Mouse (Mus musculus): ENCODE measurements around the gene Nfam1. TPM values are rescaled to one million over a fixed set of nuclear protein-coding genes. Genes with fewer than 3 reads are reported as not detected.

Gene Nfam1
- polyA plus RNA-seq, 1 experiment from 2014 or later, result 1.6 TPM

DNA sequence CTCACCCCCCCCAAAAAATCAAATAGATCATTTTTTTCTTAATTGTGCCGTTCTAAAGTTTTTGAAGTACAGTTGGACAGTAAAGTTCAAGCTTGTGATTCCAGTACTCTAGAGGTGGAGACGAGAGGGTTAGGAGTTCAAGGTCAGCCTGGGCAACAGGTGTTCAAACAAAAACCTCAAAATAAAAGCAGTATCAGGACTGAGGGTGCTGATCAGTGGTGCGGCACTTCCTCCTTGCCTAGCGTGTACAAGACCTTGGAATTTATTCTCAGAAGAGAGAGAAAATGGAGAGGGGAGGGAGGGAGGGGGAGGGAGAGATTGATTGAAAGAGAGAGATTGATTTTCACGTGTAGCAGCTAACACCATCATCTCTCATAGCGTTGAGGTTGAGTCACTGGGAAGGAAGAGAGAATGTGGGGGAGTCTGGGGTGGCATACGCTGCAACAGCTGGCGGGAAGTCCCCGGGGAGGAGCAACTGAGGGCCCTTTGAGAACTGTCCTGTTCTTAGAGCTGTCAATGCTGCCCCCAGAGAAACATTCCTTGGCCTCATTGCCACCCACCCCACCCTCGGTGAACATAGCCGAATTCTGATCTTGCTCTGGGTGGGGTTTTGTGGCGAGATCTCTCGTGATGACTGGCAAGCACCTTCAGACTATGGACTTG is 24.2 kb downstream of the Nfam1 start:
- no peaks in the 10 kb centered on the region for H3K9me3 ChIP-seq
- H3K4me3 ChIP-seq, result no peak overlapping the region
- 0 out of 2 replicates have a peak, but pooled peaks cover 11% of the 10 kb centered on the region for H3K27me3 ChIP-seq
- ATAC-seq (replicated peaks), result no peak
- no peak overlapping the region for H3K4me2 ChIP-seq (replicated peaks)
- H3K4me1 ChIP-seq, result peaks cover 26% of the 10 kb centered on the region
- H3K36me3 ChIP-seq, result no peaks in the 10 kb centered on the region
- WGBS, result 74% methylated on average over 13 of the region's 13 CpGs
- no peak overlapping the region for H3K9ac ChIP-seq (replicated peaks)
- H3K27ac ChIP-seq (replicated peaks), result no peak overlapping the region

DNA sequence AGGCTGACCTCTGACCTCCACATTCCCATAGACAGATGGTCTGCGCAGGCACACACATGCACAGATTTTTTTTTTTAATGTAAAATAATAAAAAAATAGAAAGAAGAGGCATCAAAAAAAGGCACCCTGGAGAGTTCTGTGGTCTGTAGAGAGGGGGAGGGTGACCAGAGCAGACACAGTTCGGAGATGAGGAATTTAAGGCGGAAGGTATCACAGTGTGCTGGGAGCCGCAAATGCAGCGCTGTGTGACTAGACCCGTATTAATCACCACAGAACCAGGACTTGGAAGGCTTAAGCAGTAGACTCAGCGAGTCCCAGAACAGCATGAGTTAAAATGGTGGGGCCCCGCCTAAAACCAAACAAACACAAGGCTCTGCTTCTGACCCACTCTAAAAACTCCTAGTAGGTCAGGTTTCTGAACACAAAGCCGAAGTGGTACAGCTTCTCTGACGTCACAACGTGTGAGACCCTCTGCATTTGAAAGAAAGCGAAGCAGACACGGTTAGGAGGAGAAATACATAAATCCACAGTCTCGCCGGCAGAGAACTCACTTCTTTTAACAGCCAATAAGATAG is 25.7 kb downstream of the Nfam1 start:
- no peak overlapping the region for H3K9ac ChIP-seq (replicated peaks)
- ATAC-seq (replicated peaks), result no peak
- H3K27ac ChIP-seq (replicated peaks), result no peak overlapping the region
- peaks cover 38% of the 10 kb centered on the region for H3K4me1 ChIP-seq
- H3K4me2 ChIP-seq (replicated peaks), result no peak overlapping the region
- H3K9me3 ChIP-seq, result no peaks in the 10 kb centered on the region
- no peaks in the 10 kb centered on the region for H3K36me3 ChIP-seq
- 56% methylated on average over 15 of the region's 15 CpGs for WGBS
- no peak overlapping the region for H3K4me3 ChIP-seq
- 0 out of 2 replicates have a peak, but pooled peaks cover 6% of the 10 kb centered on the region for H3K27me3 ChIP-seq

DNA sequence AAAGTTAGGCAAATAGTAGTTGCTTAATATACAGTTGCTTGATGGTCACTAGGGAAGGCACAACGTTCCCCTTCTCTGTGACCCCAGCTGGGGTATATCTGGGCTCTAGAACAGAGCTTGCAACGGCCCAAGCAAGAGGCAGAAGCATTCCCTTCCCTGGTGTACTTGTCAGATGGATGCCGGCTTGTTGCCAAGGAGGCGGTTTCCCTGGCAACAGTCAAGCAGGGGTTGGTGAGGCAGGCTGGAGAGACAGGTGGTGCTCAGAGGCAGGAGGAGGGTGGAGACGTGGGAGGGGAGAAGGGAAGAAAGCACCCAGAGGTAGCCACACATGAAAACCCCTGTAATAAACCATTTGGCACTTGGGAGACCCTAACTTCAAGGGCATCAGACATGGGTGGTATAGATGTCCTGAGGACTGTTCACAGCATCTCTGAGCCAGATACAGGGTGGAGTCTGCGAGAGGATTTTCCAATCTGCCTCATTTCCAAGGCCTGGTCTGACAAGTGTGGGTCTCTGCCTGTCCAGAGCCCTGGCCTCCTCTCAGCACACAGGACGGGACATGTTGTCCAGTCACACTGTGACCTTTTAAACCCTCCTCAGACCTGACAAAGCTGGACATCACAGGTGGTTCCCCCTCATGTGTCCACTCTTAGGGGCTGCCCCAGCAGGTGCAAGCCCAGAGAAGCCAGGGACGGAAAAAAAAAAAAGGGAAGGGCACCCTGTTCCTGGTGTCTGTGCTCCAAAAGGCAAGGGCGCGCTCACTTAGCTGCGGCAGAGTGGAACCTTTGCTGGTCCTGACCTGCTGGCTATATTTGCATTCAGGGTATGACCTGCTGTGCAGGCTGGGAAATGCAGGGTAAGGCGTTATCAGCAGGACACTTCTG is 30.2 kb downstream of the Nfam1 start:
- Histone ChIP-seq H3K4me2 (replicated peaks) (no peak overlapping the region), H3K36me3 (no peaks in the 10 kb centered on the region), H3K4me1 (peaks cover 30% of the 10 kb centered on the region), H3K4me3 (no peak overlapping the region), H3K27me3 (0 out of 2 replicates have a peak, but pooled peaks cover 6% of the 10 kb centered on the region), H3K27ac (replicated peaks) (peak overlapping the region; percentile 68), H3K9ac (replicated peaks) (no peak overlapping the region), H3K9me3 (no peaks in the 10 kb centered on the region)
- ATAC-seq (replicated peaks), result peak; percentile 94
- WGBS, result 33% methylated on average over 12 of the region's 12 CpGs

DNA sequence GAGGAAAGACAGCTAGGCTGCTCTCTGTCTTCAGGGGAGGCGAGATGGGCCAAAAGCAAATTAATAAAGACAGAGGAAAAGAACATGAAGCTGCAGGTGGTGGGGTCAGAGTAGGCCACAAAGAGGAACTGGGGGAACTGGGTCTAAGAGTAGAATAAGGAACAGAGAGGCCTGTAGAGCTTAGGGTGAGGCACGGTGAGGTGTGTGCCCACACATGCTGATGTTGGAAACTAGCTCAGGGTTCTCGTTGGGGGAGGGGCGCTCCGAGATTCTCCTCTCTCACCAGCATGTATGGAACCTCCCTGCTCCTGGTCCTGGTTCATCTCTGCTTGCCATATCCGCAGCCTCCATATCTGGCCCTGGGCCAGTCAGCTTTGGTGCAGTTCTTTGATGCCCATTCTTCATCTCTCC is 34.3 kb downstream of the Nfam1 start:
- Histone ChIP-seq H3K36me3 (no peaks in the 10 kb centered on the region), H3K27me3 (no peaks in the 10 kb centered on the region), H3K4me2 (replicated peaks) (no peak overlapping the region), H3K9me3 (no peaks in the 10 kb centered on the region), H3K9ac (replicated peaks) (no peak overlapping the region), H3K4me3 (no peak overlapping the region), H3K4me1 (peaks cover 57% of the 10 kb centered on the region), H3K27ac (replicated peaks) (no peak overlapping the region)
- no peak for ATAC-seq (replicated peaks)
- 79% methylated on average over 6 of the region's 6 CpGs for WGBS

DNA sequence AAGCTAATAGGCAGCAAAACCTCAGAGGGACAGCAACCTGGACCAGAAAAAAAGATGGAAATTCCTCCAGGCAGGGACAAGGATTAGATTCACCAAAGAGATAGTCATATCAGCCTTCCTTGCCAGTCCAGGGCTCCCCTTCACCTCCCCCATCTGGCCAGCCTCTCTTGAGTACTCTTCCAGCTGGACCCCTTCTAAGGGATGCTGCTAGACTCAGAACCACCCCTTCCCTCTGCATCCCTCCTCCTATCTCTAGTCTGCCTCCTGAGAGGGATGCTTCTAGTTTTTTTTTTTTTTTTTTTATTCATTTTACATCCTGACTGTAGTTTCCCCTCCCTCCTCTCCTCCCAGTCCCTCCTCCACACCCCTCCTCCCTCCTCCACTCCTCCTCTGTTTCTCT is 36.7 kb downstream of the Nfam1 start:
- H3K27me3 ChIP-seq, result no peaks in the 10 kb centered on the region
- H3K9me3 ChIP-seq, result no peaks in the 10 kb centered on the region
- H3K4me3 ChIP-seq, result no peak overlapping the region
- no peaks in the 10 kb centered on the region for H3K36me3 ChIP-seq
- no peak for ATAC-seq (replicated peaks)
- H3K4me1 ChIP-seq, result peaks cover 44% of the 10 kb centered on the region
- no peak overlapping the region for H3K4me2 ChIP-seq (replicated peaks)
- H3K27ac ChIP-seq (replicated peaks), result no peak overlapping the region
- H3K9ac ChIP-seq (replicated peaks), result no peak overlapping the region

DNA sequence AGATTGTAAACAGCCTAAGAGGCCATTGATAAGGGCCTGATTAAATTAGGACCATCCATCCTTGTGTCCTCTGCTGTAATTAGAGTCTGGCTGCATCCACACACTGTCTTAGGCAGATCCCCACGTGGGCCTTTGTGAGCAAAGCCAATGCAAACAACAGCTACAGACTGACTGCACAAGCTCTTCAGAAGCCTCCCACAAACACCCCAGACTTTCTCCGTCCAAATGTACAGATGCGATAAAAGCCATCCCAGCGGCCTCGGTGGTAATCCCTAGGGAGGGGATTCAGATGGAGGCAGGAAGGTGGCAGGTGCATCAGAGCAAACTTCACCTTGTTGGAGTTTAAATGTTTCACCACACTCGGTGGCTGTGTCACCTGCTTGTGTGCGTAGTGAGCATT is 37.9 kb downstream of the Nfam1 start:
- H3K27me3 ChIP-seq, result no peaks in the 10 kb centered on the region
- H3K4me3 ChIP-seq, result no peak overlapping the region
- H3K36me3 ChIP-seq, result no peaks in the 10 kb centered on the region
- no peak overlapping the region for H3K9ac ChIP-seq (replicated peaks)
- H3K27ac ChIP-seq (replicated peaks), result peak overlapping the region; percentile 65
- no peaks in the 10 kb centered on the region for H3K9me3 ChIP-seq
- peaks cover 45% of the 10 kb centered on the region for H3K4me1 ChIP-seq
- H3K4me2 ChIP-seq (replicated peaks), result no peak overlapping the region
- 0 out of 2 replicates have a peak, but pooled peaks have one; percentile 29 for ATAC-seq (replicated peaks)
- WGBS, result 29% methylated on average over 7 of the region's 7 CpGs

DNA sequence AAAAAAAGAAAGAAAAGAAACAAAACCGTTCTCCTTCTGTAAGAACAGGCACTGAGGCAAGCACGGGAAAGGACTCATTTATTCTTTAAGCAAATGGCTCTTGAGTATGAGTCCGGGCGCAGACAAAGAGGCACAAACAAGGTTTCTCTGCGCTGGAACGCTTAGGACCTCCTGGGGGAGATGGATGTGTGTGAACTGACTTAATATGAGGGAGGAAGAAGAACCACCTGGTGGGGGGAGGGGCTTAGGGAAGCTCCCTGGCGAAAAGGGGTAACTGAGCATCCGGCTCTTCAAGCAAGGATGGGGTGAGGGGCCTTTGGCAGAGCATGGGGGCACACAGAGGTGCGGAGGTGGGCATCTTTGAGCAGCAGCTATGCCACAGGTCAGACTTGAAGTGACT is 40.2 kb downstream of the Nfam1 start:
- WGBS, result 37% methylated on average over 9 of the region's 9 CpGs
- peaks cover 64% of the 10 kb centered on the region for H3K4me1 ChIP-seq
- no peaks in the 10 kb centered on the region for H3K27me3 ChIP-seq
- H3K4me2 ChIP-seq (replicated peaks), result no peak overlapping the region
- H3K36me3 ChIP-seq, result no peaks in the 10 kb centered on the region
- no peak overlapping the region for H3K9ac ChIP-seq (replicated peaks)
- no peak for ATAC-seq (replicated peaks)
- no peak overlapping the region for H3K4me3 ChIP-seq
- H3K9me3 ChIP-seq, result no peaks in the 10 kb centered on the region
- H3K27ac ChIP-seq (replicated peaks), result peak overlapping the region; percentile 16; the same call in 1 of the 2 replicates

DNA sequence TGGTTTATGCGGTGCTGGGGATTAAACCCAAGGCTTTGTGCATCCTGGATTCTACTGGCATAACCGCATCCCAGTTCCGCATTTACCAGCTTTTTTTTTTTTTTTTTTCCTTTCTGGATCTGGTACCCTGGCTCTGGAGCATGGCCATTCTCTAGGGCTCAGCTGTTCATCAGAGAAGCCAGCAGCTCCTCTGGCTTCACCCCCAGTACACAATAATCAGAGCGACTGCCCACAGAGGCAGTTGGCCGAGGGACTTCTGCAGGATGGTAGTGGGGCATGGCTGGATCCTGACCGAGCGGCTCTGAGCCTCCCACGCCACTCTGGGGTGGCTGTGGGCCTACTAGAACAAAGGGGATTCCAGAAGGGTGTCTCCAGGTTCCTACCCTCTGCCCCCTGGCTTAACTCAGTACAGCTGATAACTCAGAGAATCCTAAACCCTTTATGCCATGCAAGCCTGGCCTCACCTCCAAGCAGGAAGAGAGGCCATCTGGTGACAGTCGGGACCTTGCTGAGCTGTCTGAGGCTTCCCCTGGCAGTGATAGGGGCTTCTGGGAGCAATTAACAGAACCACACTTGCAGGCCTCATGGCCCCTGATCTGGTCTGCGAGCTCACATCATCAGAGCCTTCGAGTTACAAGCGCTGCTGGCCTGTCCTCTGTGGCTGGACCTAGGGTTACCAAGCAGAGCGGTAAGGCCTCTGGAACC is 40.9 kb downstream of the Nfam1 start:
- no peak overlapping the region for H3K4me2 ChIP-seq (replicated peaks)
- H3K4me1 ChIP-seq, result peaks cover 71% of the 10 kb centered on the region
- H3K4me3 ChIP-seq, result no peak overlapping the region
- WGBS, result 69% methylated on average over 13 of the region's 13 CpGs
- no peaks in the 10 kb centered on the region for H3K27me3 ChIP-seq
- no peaks in the 10 kb centered on the region for H3K9me3 ChIP-seq
- no peak overlapping the region for H3K9ac ChIP-seq (replicated peaks)
- peak overlapping the region; percentile 16 for H3K27ac ChIP-seq (replicated peaks)
- H3K36me3 ChIP-seq, result no peaks in the 10 kb centered on the region
- no peak for ATAC-seq (replicated peaks)

DNA sequence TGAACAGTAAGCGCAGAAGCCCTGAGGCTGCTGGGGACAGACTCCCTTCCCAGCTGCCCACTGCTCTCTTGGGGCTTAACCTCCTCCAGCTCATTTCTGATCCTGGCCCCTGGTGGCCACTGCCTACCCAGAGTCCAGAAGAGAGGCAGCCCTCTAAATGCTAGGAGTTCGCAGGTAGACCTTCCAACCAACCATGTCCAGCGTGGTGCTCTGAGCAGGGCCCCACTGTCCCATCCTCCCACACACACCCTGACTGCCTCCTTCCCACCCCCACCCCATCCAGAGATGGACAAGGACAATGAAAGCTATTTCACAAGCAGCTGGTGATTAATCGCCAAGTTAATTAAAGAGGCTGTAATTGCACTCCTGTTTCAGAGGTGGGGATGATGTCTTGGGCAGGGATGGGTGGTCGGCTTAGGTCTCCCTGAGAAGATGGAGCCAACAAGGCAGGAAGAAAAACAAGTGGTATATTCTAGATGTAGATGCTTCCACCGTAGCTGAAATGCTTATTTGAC is 43.9 kb downstream of the Nfam1 start:
- Histone ChIP-seq H3K4me3 (no peak overlapping the region), H3K9me3 (no peaks in the 10 kb centered on the region), H3K27ac (replicated peaks) (no peak overlapping the region), H3K4me2 (replicated peaks) (no peak overlapping the region), H3K27me3 (no peaks in the 10 kb centered on the region), H3K36me3 (no peaks in the 10 kb centered on the region), H3K9ac (replicated peaks) (no peak overlapping the region), H3K4me1 (peaks cover 74% of the 10 kb centered on the region)
- no peak for ATAC-seq (replicated peaks)
- 34% methylated on average over 6 of the region's 6 CpGs for WGBS

DNA sequence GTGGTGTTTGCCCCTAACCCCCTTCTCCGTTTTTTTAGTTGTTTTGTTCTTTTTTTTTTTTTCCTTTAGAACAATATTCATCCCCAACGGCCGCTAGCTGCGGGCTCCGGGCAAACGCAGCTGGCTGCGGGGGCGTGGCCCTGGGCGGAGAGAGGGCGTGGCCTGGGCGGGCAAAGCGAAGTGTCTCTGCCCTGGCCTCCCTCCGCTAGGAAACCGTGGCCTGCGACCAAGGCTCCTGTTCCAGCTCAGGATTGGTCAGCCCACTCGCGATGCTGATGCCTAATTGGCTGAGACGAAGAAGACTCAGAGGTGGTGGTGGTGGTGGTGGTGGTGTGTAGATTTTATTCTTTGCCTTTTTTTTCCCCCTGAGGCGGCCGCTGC is 45.4 kb downstream of the Nfam1 start, which contains the start of gene Tcf20:
TSS of gene Tcf20 (minus strand) at position 141 of the 381 bp plus-strand sequence.
- peak within 1 kb of the TSS; percentile 56 for H3K9ac ChIP-seq (replicated peaks)
- no peaks in the 10 kb centered on the region for H3K36me3 ChIP-seq
- WGBS, result under 1% methylated on average over 20 of the region's 20 CpGs
- no peaks in the 10 kb centered on the region for H3K27me3 ChIP-seq
- peak; percentile 71 for ATAC-seq (replicated peaks)
- peaks cover 82% of the 10 kb centered on the region for H3K4me1 ChIP-seq
- peak within 1 kb of the TSS; percentile 52 for H3K27ac ChIP-seq (replicated peaks)
- peak within 1 kb of the TSS; percentile 95 for H3K4me2 ChIP-seq (replicated peaks)
- H3K4me3 ChIP-seq, result peak within 1 kb of the TSS; percentile 46
- no peaks in the 10 kb centered on the region for H3K9me3 ChIP-seq

DNA sequence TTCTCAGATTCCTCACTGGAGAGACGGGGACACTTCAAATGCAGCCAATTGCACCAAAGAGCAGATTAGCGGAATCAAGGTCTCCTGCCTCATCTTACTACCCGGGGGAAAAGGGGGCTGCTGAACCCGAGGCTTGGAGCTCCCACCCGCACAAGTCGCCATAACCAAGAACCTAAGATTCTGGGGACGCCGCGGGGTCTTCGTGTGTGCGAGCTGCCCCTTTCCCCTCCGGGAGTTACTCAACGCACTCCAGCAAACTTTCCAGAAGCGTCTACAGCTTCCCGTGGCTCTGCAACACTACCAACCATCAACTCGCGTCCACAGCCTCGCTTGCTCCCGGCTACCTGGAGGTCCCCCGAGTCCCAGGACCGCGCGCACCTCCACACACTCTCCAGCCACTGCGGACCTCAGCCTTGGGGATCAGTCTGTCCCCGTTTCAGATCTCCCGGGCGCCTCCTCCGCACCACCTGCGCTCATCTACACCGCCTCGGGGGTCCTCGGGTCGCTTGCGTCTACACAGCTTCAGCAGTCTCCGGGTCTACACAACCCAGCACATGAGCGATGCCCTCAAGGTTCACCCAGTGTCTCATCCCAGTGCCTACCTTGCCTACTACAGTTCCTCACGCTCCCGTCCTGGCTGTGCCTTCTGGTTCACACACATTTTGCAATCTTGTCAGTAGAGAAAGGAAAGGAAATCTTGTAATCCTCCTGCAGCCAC is 45.9 kb downstream of the Nfam1 start:
- no peaks in the 10 kb centered on the region for H3K9me3 ChIP-seq
- WGBS, result 1% methylated on average over 38 of the region's 38 CpGs
- no peaks in the 10 kb centered on the region for H3K27me3 ChIP-seq
- H3K4me2 ChIP-seq (replicated peaks), result peak overlapping the region; percentile 95
- H3K27ac ChIP-seq (replicated peaks), result no peak overlapping the region
- no peak; the same call in 1 of the 2 replicates for ATAC-seq (replicated peaks)
- H3K36me3 ChIP-seq, result no peaks in the 10 kb centered on the region
- H3K4me1 ChIP-seq, result peaks cover 82% of the 10 kb centered on the region
- H3K9ac ChIP-seq (replicated peaks), result peak overlapping the region; percentile 56
- peak overlapping the region; percentile 46 for H3K4me3 ChIP-seq

Measured in forebrain, embryonic 15.5 days (tissue).